Mouse (Mus musculus): Measurements from ENCODE around the gene Sik3. TPM values are rescaled to one million over a fixed set of nuclear protein-coding genes. Genes with fewer than 3 reads are reported as not detected.

Gene Sik3
- polyA plus RNA-seq, 1 experiment from 2014 or later = 5.6 TPM

GRCm38 (mm10) chr9:46098360-46098985 is 85.9 kb downstream of the Sik3 start:
- WGBS = 90% methylated on average over 15 of the region's 15 CpGs
- Histone ChIP-seq H3K4me1 (replicated peaks) (peaks cover 3% of the 10 kb centered on the region; the same call in 1 of the 2 replicates), H3K4me2 (no peak overlapping the region), H3K4me3 (no peak overlapping the region), H3K9ac (no peak overlapping the region), H3K36me3 (no peaks in the 10 kb centered on the region), H3K9me3 (no peaks in the 10 kb centered on the region), H3K27ac (no peak overlapping the region), H3K27me3 (no peaks in the 10 kb centered on the region)
- no peak for ATAC-seq (ENCODE audit: low FRiP score)

- no peaks in the 10 kb centered on the region for H3K27me3 ChIP-seq
- no peak for ATAC-seq (ENCODE audit: low FRiP score)
- H3K4me1 ChIP-seq (replicated peaks) = peaks cover 3% of the 10 kb centered on the region; the same call in 1 of the 2 replicates
- no peaks in the 10 kb centered on the region for H3K9me3 ChIP-seq
- 88% methylated on average over 5 of the region's 5 CpGs for WGBS
- H3K4me3 ChIP-seq = no peak overlapping the region
- H3K36me3 ChIP-seq = no peaks in the 10 kb centered on the region
- H3K27ac ChIP-seq = no peak overlapping the region
- H3K4me2 ChIP-seq = no peak overlapping the region
- H3K9ac ChIP-seq = no peak overlapping the region
Observed at GRCm38 (mm10) chr9:46099107-46099506, 86.5 kb downstream of the Sik3 start.

GRCm38 (mm10) chr9:46103154-46103553 is 90.5 kb downstream of the Sik3 start:
- H3K9me3 ChIP-seq = no peaks in the 10 kb centered on the region
- H3K4me3 ChIP-seq = no peak overlapping the region
- H3K4me2 ChIP-seq = no peak overlapping the region
- peaks cover 3% of the 10 kb centered on the region; the same call in 1 of the 2 replicates for H3K4me1 ChIP-seq (replicated peaks)
- no peak overlapping the region for H3K9ac ChIP-seq
- no peak overlapping the region for H3K27ac ChIP-seq
- ATAC-seq (ENCODE audit: low FRiP score) = no peak
- 81% methylated on average over 7 of the region's 7 CpGs for whole genome bisulfite sequencing
- no peaks in the 10 kb centered on the region for H3K27me3 ChIP-seq
- no peaks in the 10 kb centered on the region for H3K36me3 ChIP-seq

GRCm38 (mm10) chr9:46106105-46106504 is 93.5 kb downstream of the Sik3 start:
- WGBS = 87% methylated on average over 9 of the region's 9 CpGs
- Histone ChIP-seq H3K36me3 (no peaks in the 10 kb centered on the region), H3K27me3 (no peaks in the 10 kb centered on the region), H3K4me3 (no peak overlapping the region), H3K9ac (no peak overlapping the region), H3K4me2 (no peak overlapping the region), H3K4me1 (replicated peaks) (no peaks in the 10 kb centered on the region; the same call in 1 of the 2 replicates), H3K27ac (no peak overlapping the region), H3K9me3 (no peaks in the 10 kb centered on the region)
- ATAC-seq (ENCODE audit: low FRiP score) = no peak

- no peaks in the 10 kb centered on the region for H3K27me3 ChIP-seq
Observed at GRCm38 (mm10) chr9:46110648-46111047, 98.0 kb downstream of the Sik3 start.

GRCm38 (mm10) chr9:46111334-46111733 is 98.7 kb downstream of the Sik3 start:
- peaks cover 12% of the 10 kb centered on the region for H3K4me1 ChIP-seq (replicated peaks)
- no peaks in the 10 kb centered on the region for H3K36me3 ChIP-seq
- H3K4me2 ChIP-seq = no peak overlapping the region
- no peaks in the 10 kb centered on the region for H3K27me3 ChIP-seq
- H3K9me3 ChIP-seq = no peaks in the 10 kb centered on the region
- H3K4me3 ChIP-seq = no peak overlapping the region
- H3K9ac ChIP-seq = no peak overlapping the region
- no peak overlapping the region for H3K27ac ChIP-seq
- ATAC-seq (ENCODE audit: low FRiP score) = no peak

More at GRCm38 (mm10) chr9:46110648-46111047, 98.0 kb downstream of the Sik3 start:
- no peak for ATAC-seq (ENCODE audit: low FRiP score)
- Histone ChIP-seq H3K4me1 (replicated peaks) (peaks cover 7% of the 10 kb centered on the region), H3K9ac (no peak overlapping the region), H3K36me3 (no peaks in the 10 kb centered on the region), H3K4me3 (no peak overlapping the region), H3K9me3 (no peaks in the 10 kb centered on the region), H3K27ac (no peak overlapping the region), H3K4me2 (no peak overlapping the region)
- WGBS = 73% methylated on average over 7 of the region's 7 CpGs

- no peak for ATAC-seq (ENCODE audit: low FRiP score)
- H3K27me3 ChIP-seq = no peaks in the 10 kb centered on the region
- 59% methylated on average over 5 of the region's 5 CpGs for WGBS
- H3K4me2 ChIP-seq = no peak overlapping the region
- H3K4me3 ChIP-seq = no peak overlapping the region
- no peak overlapping the region for H3K27ac ChIP-seq
- no peak overlapping the region for H3K9ac ChIP-seq
- no peaks in the 10 kb centered on the region for H3K9me3 ChIP-seq
- H3K4me1 ChIP-seq (replicated peaks) = peaks cover 12% of the 10 kb centered on the region
- H3K36me3 ChIP-seq = no peaks in the 10 kb centered on the region
Observed at GRCm38 (mm10) chr9:46112246-46112645, 99.6 kb downstream of the Sik3 start.

- no peak overlapping the region for H3K4me2 ChIP-seq
- H3K27me3 ChIP-seq = no peaks in the 10 kb centered on the region
- no peak overlapping the region for H3K27ac ChIP-seq
- H3K4me3 ChIP-seq = no peak overlapping the region
- no peaks in the 10 kb centered on the region; the same call in 1 of the 2 replicates for H3K36me3 ChIP-seq
- 89% methylated on average over 8 of the region's 8 CpGs for WGBS
- 0 out of 2 replicates have a peak, but pooled peaks cover 4% of the 10 kb centered on the region for H3K9me3 ChIP-seq
- no peak overlapping the region for H3K9ac ChIP-seq
- ATAC-seq (ENCODE audit: low FRiP score) = no peak
- peaks cover 25% of the 10 kb centered on the region for H3K4me1 ChIP-seq (replicated peaks)
Observed at GRCm38 (mm10) chr9:46118844-46119385, 106.3 kb downstream of the Sik3 start.

GRCm38 (mm10) chr9:46119943-46120441 is 107.4 kb downstream of the Sik3 start:
- under 1% methylated on average over 6 of the region's 6 CpGs for WGBS
- ATAC-seq (ENCODE audit: low FRiP score) = peak; percentile 87
- Histone ChIP-seq H3K9ac (peak overlapping the region; percentile 3), H3K4me3 (no peak overlapping the region), H3K36me3 (no peaks in the 10 kb centered on the region; the same call in 1 of the 2 replicates), H3K27me3 (no peaks in the 10 kb centered on the region), H3K9me3 (0 out of 2 replicates have a peak, but pooled peaks cover 4% of the 10 kb centered on the region), H3K27ac (peak overlapping the region; percentile 71), H3K4me2 (no peak overlapping the region), H3K4me1 (replicated peaks) (peaks cover 30% of the 10 kb centered on the region)

- Histone ChIP-seq H3K27me3 (no peaks in the 10 kb centered on the region), H3K27ac (peak overlapping the region; percentile 71), H3K36me3 (no peaks in the 10 kb centered on the region; the same call in 1 of the 2 replicates), H3K4me1 (replicated peaks) (peaks cover 26% of the 10 kb centered on the region), H3K9me3 (0 out of 2 replicates have a peak, but pooled peaks cover 4% of the 10 kb centered on the region), H3K9ac (0 out of 2 replicates have a peak overlapping the region, but pooled peaks have one; percentile 3), H3K4me2 (no peak overlapping the region), H3K4me3 (no peak overlapping the region)
- 87% methylated on average over 6 of the region's 6 CpGs for WGBS
- no peak for ATAC-seq (ENCODE audit: low FRiP score)
Observed at GRCm38 (mm10) chr9:46120468-46121253, 108.0 kb downstream of the Sik3 start.

GRCm38 (mm10) chr9:46121486-46121885 is 108.9 kb downstream of the Sik3 start:
- H3K4me3 ChIP-seq = no peak overlapping the region
- H3K27ac ChIP-seq = no peak overlapping the region
- 0 out of 2 replicates have a peak, but pooled peaks cover 4% of the 10 kb centered on the region for H3K9me3 ChIP-seq
- H3K36me3 ChIP-seq = no peaks in the 10 kb centered on the region; the same call in 1 of the 2 replicates
- no peak overlapping the region for H3K4me2 ChIP-seq
- peaks cover 25% of the 10 kb centered on the region for H3K4me1 ChIP-seq (replicated peaks)
- no peak overlapping the region for H3K9ac ChIP-seq
- no peak for ATAC-seq (ENCODE audit: low FRiP score)
- WGBS = 90% methylated on average over 4 of the region's 4 CpGs
- no peaks in the 10 kb centered on the region for H3K27me3 ChIP-seq

GRCm38 (mm10) chr9:46122731-46123130 is 110.1 kb downstream of the Sik3 start:
- H3K27me3 ChIP-seq = no peaks in the 10 kb centered on the region
- 0 out of 2 replicates have a peak, but pooled peaks cover 4% of the 10 kb centered on the region for H3K9me3 ChIP-seq
- H3K27ac ChIP-seq = no peak overlapping the region
- no peak overlapping the region for H3K9ac ChIP-seq
- H3K4me1 ChIP-seq (replicated peaks) = peaks cover 37% of the 10 kb centered on the region
- H3K4me2 ChIP-seq = no peak overlapping the region
- WGBS = 85% methylated on average over 9 of the region's 9 CpGs
- ATAC-seq (ENCODE audit: low FRiP score) = no peak
- no peak overlapping the region for H3K4me3 ChIP-seq
- no peaks in the 10 kb centered on the region; the same call in 1 of the 2 replicates for H3K36me3 ChIP-seq
